Mouse (Mus musculus): ENCODE measurements at regions not wholly inside any gene's neighbourhood (a gene's known extent, or its start where the extent isn't known, plus 50 kb on each side); places are given as distances from the start of the nearest gene placed in this dataset.

GRCm38 (mm10) chr11:20915687-20916432 is 85.0 kb upstream of the Lgalsl start:
- no peak for ATAC-seq
- H3K4me2 ChIP-seq (ENCODE audit: low read length): no peak overlapping the region

GRCm38 (mm10) chr11:20916473-20916911 is 85.6 kb upstream of the Lgalsl start:
- H3K27ac ChIP-seq (ENCODE audit: low read length): no peak overlapping the region

More at GRCm38 (mm10) chr11:20915687-20916432, 85.0 kb upstream of the Lgalsl start:
- no peak overlapping the region for H3K4me3 ChIP-seq (ENCODE audit: low read depth, low read length)
- no peaks in the 10 kb centered on the region for H3K9me3 ChIP-seq (replicated peaks; ENCODE audit: control insufficient read depth, low read length, poor library complexity, severe bottlenecking)
- 50% methylated on average over 7 of the region's 7 CpGs for WGBS
- no peak overlapping the region for H3K27ac ChIP-seq (ENCODE audit: low read length)
- H3K36me3 ChIP-seq (ENCODE audit: control insufficient read depth, insufficient read depth, low read length): no peaks in the 10 kb centered on the region
- no peak overlapping the region for H3K9ac ChIP-seq (ENCODE audit: low read depth, low read length)
- no peaks in the 10 kb centered on the region for H3K27me3 ChIP-seq (ENCODE audit: control insufficient read depth, insufficient read depth, low read depth, low read length)
- no peaks in the 10 kb centered on the region for H3K4me1 ChIP-seq (ENCODE audit: control insufficient read depth, insufficient read depth, low read length)

DNA sequence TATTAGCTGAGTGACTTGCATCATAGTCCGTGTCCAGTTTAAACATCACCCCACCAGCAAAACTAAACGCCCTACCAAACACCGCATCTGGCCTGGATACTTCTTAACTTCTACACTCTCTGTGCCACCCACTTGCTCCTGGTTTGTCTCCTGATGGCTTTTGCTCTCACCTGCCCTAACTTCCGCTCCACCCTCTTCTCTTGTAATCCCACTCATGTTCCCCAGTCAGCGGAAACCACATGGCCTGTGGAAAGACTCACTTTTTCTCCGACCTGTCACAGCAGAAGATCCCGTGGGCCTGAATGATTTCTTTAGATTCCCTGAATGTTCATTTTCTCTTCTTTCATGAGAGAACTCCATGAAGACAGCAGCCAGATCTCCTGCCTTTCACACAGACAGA is 86.1 kb upstream of the Lgalsl start:
- H3K9me3 ChIP-seq (replicated peaks; ENCODE audit: control insufficient read depth, low read length, poor library complexity, severe bottlenecking): no peaks in the 10 kb centered on the region
- H3K36me3 ChIP-seq (ENCODE audit: control insufficient read depth, insufficient read depth, low read length): no peaks in the 10 kb centered on the region
- no peak overlapping the region for H3K9ac ChIP-seq (ENCODE audit: low read depth, low read length)
- H3K27ac ChIP-seq (ENCODE audit: low read length): no peak overlapping the region
- H3K4me1 ChIP-seq (ENCODE audit: control insufficient read depth, insufficient read depth, low read length): no peaks in the 10 kb centered on the region
- ATAC-seq: no peak
- H3K27me3 ChIP-seq (ENCODE audit: control insufficient read depth, insufficient read depth, low read depth, low read length): no peaks in the 10 kb centered on the region
- 92% methylated on average over 7 of the region's 7 CpGs for WGBS
- H3K4me2 ChIP-seq (ENCODE audit: low read length): no peak overlapping the region
- H3K4me3 ChIP-seq (ENCODE audit: low read depth, low read length): no peak overlapping the region

More at GRCm38 (mm10) chr11:20916473-20916911, 85.6 kb upstream of the Lgalsl start:
- ATAC-seq: no peak
- no peak overlapping the region for H3K9ac ChIP-seq (ENCODE audit: low read depth, low read length)
- no peaks in the 10 kb centered on the region for H3K27me3 ChIP-seq (ENCODE audit: control insufficient read depth, insufficient read depth, low read depth, low read length)
- no peak overlapping the region for H3K4me3 ChIP-seq (ENCODE audit: low read depth, low read length)
- no peaks in the 10 kb centered on the region for H3K36me3 ChIP-seq (ENCODE audit: control insufficient read depth, insufficient read depth, low read length)
- 72% methylated on average over 6 of the region's 6 CpGs for WGBS
- H3K4me1 ChIP-seq (ENCODE audit: control insufficient read depth, insufficient read depth, low read length): no peaks in the 10 kb centered on the region
- no peak overlapping the region for H3K4me2 ChIP-seq (ENCODE audit: low read length)
- no peaks in the 10 kb centered on the region for H3K9me3 ChIP-seq (replicated peaks; ENCODE audit: control insufficient read depth, low read length, poor library complexity, severe bottlenecking)

DNA sequence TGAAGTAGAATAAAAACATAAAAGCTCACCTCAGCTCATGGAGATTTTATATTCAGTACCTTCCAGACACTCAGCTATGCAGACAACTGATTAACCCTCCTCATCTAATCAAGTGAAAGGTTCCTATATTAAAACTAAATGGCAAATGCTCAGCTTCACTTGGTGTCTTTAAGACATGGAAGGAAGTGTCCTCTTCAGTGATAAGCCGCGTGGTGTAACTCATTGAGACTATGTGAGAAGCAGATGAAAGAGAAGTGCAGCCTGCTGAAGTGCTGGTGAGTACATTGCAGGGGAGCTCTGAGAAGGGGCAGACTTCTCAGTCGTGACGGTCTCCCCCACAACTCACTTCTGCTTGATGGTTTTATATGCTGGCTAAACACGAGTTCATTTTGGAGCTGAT is 86.6 kb upstream of the Lgalsl start:
- H3K27ac ChIP-seq (ENCODE audit: low read length): no peak overlapping the region
- no peaks in the 10 kb centered on the region for H3K36me3 ChIP-seq (ENCODE audit: control insufficient read depth, insufficient read depth, low read length)

GRCm38 (mm10) chr11:20923115-20923514 is 92.3 kb upstream of the Lgalsl start:
- Histone ChIP-seq H3K4me3 (ENCODE audit: low read depth, low read length) (no peak overlapping the region), H3K9ac (ENCODE audit: low read depth, low read length) (no peak overlapping the region), H3K4me2 (ENCODE audit: low read length) (no peak overlapping the region), H3K36me3 (ENCODE audit: control insufficient read depth, insufficient read depth, low read length) (no peaks in the 10 kb centered on the region), H3K27me3 (ENCODE audit: control insufficient read depth, insufficient read depth, low read depth, low read length) (no peaks in the 10 kb centered on the region), H3K9me3 (replicated peaks; ENCODE audit: control insufficient read depth, low read length, poor library complexity, severe bottlenecking) (no peaks in the 10 kb centered on the region), H3K4me1 (ENCODE audit: control insufficient read depth, insufficient read depth, low read length) (peaks cover 6% of the 10 kb centered on the region; the same call in 1 of the 2 replicates), H3K27ac (ENCODE audit: low read length) (no peak overlapping the region)
- WGBS: 33% methylated on average over 6 of the region's 6 CpGs
- peak; percentile 88 for ATAC-seq

More for the DNA sequence above, 86.6 kb upstream of the Lgalsl start:
- no peak for ATAC-seq
- Histone ChIP-seq H3K4me3 (ENCODE audit: low read depth, low read length) (no peak overlapping the region), H3K9me3 (replicated peaks; ENCODE audit: control insufficient read depth, low read length, poor library complexity, severe bottlenecking) (no peaks in the 10 kb centered on the region), H3K4me1 (ENCODE audit: control insufficient read depth, insufficient read depth, low read length) (no peaks in the 10 kb centered on the region), H3K27me3 (ENCODE audit: control insufficient read depth, insufficient read depth, low read depth, low read length) (no peaks in the 10 kb centered on the region), H3K4me2 (ENCODE audit: low read length) (no peak overlapping the region), H3K9ac (ENCODE audit: low read depth, low read length) (no peak overlapping the region)
- WGBS: 74% methylated on average over 5 of the region's 5 CpGs

DNA sequence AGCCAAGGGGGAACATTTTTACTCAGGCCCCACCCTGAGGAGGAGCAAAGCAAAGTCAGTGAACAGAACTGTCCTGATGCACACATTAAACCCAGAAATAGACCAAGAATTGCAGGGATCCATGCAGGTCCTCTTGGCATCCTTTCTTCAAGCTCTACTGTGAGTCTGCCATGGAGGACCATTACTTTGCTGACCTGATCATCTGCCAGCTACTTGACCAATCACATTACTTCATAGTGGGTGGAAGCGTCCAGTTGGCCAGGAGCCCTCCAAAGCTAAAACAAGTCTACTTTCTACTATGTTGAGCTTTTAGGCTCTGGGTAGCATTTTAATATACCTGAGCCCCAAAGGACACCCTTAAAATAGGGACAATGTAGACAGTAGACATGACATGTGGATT is 98.6 kb upstream of the Lgalsl start:
- Histone ChIP-seq H3K4me3 (ENCODE audit: low read depth, low read length) (no peak overlapping the region), H3K27ac (ENCODE audit: low read length) (no peak overlapping the region), H3K36me3 (ENCODE audit: control insufficient read depth, insufficient read depth, low read length) (no peaks in the 10 kb centered on the region), H3K9me3 (replicated peaks; ENCODE audit: control insufficient read depth, low read length, poor library complexity, severe bottlenecking) (no peaks in the 10 kb centered on the region), H3K9ac (ENCODE audit: low read depth, low read length) (no peak overlapping the region), H3K27me3 (ENCODE audit: control insufficient read depth, insufficient read depth, low read depth, low read length) (no peaks in the 10 kb centered on the region), H3K4me2 (ENCODE audit: low read length) (no peak overlapping the region), H3K4me1 (ENCODE audit: control insufficient read depth, insufficient read depth, low read length) (no peaks in the 10 kb centered on the region)
- ATAC-seq: no peak
- 93% methylated on average over 1 of the region's 1 CpGs for WGBS

GRCm38 (mm10) chr11:20930045-20930444 is 99.2 kb upstream of the Lgalsl start:
- Histone ChIP-seq H3K4me3 (ENCODE audit: low read depth, low read length) (no peak overlapping the region), H3K9me3 (replicated peaks; ENCODE audit: control insufficient read depth, low read length, poor library complexity, severe bottlenecking) (no peaks in the 10 kb centered on the region), H3K4me2 (ENCODE audit: low read length) (no peak overlapping the region), H3K27ac (ENCODE audit: low read length) (no peak overlapping the region), H3K27me3 (ENCODE audit: control insufficient read depth, insufficient read depth, low read depth, low read length) (no peaks in the 10 kb centered on the region), H3K9ac (ENCODE audit: low read depth, low read length) (no peak overlapping the region), H3K4me1 (ENCODE audit: control insufficient read depth, insufficient read depth, low read length) (no peaks in the 10 kb centered on the region), H3K36me3 (ENCODE audit: control insufficient read depth, insufficient read depth, low read length) (no peaks in the 10 kb centered on the region)
- no peak for ATAC-seq
- WGBS: 68% methylated on average over 2 of the region's 2 CpGs

DNA sequence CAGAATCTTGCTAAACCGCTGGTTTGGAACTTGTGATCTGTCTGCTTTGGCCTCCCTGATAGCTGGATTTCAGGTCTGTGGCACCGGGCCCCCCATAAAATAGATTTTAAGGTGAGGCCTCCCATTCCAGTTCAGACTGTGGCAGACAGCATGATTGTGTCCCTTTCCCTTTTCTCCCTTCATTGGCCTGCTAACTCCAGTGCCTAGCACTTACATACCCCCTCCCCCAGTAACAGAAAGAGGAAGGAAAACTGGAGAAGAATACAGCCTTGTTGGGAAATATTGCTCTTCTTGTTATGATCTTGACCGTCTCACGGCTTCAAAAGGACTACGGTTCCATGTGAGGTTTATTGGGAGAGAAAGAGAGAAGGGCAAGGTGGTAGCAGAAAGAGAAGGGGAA is 99.7 kb upstream of the Lgalsl start:
- H3K36me3 ChIP-seq (ENCODE audit: control insufficient read depth, insufficient read depth, low read length): no peaks in the 10 kb centered on the region
- no peak overlapping the region for H3K27ac ChIP-seq (ENCODE audit: low read length)
- no peaks in the 10 kb centered on the region for H3K4me1 ChIP-seq (ENCODE audit: control insufficient read depth, insufficient read depth, low read length)
- WGBS: 94% methylated on average over 5 of the region's 5 CpGs
- no peaks in the 10 kb centered on the region for H3K9me3 ChIP-seq (replicated peaks; ENCODE audit: control insufficient read depth, low read length, poor library complexity, severe bottlenecking)
- H3K9ac ChIP-seq (ENCODE audit: low read depth, low read length): no peak overlapping the region
- no peak overlapping the region for H3K4me2 ChIP-seq (ENCODE audit: low read length)
- no peak overlapping the region for H3K4me3 ChIP-seq (ENCODE audit: low read depth, low read length)
- no peaks in the 10 kb centered on the region for H3K27me3 ChIP-seq (ENCODE audit: control insufficient read depth, insufficient read depth, low read depth, low read length)
- ATAC-seq: no peak

- ATAC-seq: no peak
- 59% methylated on average over 2 of the region's 2 CpGs for WGBS
Observed at GRCm38 (mm10) chr11:20934191-20935062, 103.6 kb upstream of the Lgalsl start.

More at GRCm38 (mm10) chr11:20934191-20935062, 103.6 kb upstream of the Lgalsl start:
- Histone ChIP-seq H3K4me3 (ENCODE audit: low read depth, low read length) (no peak overlapping the region), H3K27me3 (ENCODE audit: control insufficient read depth, insufficient read depth, low read depth, low read length) (no peaks in the 10 kb centered on the region), H3K36me3 (ENCODE audit: control insufficient read depth, insufficient read depth, low read length) (no peaks in the 10 kb centered on the region), H3K9ac (ENCODE audit: low read depth, low read length) (no peak overlapping the region), H3K27ac (ENCODE audit: low read length) (no peak overlapping the region), H3K4me1 (ENCODE audit: control insufficient read depth, insufficient read depth, low read length) (no peaks in the 10 kb centered on the region), H3K4me2 (ENCODE audit: low read length) (no peak overlapping the region), H3K9me3 (replicated peaks; ENCODE audit: control insufficient read depth, low read length, poor library complexity, severe bottlenecking) (no peaks in the 10 kb centered on the region)

All from midbrain, embryonic 16.5 days (tissue).